Mouse (Mus musculus) heart, adult 18-20 months (tissue): ENCODE measurements around the gene Tln2. TPM values are rescaled to one million over a fixed set of nuclear protein-coding genes. Genes with fewer than 3 reads are reported as not detected.

Experiments used
- DNase-seq, 2 experiments: peaks; one replicate each; pipeline ENCODE4 v3.0.0; 2021 to 2022; ENCODE audit warnings: mixed read lengths in 1 of 2
- total RNA-seq, 2 experiments: library from RNA; stranded (reverse); gene quantifications; 2 replicates each; pipeline ENCODE4 v1.2.3; 2021

Tln2 gene
- total RNA-seq, 2 experiments from 2014 or later = 73.7 to 80.4 TPM

DNA sequence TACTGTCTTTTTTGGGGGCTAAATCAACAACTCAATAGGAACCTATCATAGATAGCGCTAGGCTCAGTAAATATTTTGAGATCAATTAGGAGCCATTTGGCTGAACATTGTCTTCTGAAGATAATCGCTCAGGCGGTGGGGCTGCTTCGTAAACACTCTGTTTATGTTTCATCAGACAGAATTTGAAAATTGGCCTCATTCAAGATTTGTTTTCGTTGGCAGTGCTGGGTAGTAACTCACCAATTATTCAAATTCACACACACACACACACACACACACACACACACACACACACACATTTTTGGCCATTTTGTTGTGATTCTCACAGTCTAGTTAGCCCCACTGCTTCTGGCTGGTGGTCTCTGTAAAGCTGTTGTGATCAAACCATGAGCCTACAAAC lies 12.9 kb downstream of the Tln2 start:
- DNase-seq = no peak

DNA sequence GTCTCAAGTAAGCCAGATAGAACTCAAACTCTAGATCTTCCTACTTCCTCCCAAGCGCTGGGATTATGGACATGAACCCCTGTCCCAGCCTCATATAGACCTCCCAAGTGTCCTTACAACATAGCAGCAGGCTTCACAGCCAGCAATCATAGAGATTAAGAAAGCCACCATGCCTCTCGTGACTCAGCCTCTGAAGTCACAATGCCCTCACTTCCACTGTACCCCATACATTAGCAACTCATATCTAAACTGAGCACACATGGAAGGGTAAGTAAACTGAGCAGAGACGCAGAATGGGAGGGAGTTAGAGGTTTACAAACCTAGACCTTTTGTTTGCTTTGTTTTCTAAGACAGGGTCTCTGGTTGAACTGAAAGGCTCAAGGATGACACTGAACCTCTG lies 13.7 kb downstream of the Tln2 start:
- no peak for DNase-seq

DNA sequence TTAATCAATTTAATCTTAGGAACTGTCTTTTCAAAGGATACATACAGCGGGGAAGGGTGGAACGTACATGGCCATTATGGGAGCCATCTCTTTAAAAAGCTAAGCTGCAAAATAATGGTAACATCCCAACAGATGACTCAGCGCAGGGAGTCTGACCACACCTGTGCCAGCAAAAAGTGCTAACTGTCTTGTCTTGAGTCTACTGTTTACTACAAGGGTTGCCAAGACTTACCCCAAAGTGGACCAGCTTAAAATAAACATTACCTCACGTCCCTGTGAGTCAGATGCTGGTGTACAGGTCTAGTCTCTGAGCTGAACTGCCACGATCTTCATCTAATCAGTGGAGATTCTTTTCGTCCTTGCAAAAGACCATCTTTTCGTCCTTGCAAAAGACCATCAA lies 14.7 kb downstream of the Tln2 start:
- DNase-seq = peak; percentile 42 to 50

DNA sequence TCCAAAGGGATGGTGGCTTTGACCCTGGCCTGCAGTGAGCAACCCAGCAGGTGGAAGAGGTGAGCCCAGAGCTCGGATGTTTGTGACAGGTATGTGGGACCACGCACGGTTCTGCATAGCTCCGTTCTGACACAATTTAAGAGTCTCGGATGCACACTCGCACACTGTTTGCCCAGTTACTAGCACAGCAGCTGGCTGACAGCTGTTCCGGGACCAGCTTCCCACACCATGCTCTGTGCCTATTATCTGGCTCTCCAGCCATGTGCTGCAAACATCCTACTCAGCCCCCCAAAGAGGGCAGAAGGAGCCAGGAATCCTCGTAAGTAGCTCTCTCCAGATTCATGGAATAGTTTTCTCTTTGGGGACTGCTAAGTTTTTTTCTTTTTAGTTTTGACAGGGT lies 17.6 kb downstream of the Tln2 start:
- DNase-seq = no peak

DNA sequence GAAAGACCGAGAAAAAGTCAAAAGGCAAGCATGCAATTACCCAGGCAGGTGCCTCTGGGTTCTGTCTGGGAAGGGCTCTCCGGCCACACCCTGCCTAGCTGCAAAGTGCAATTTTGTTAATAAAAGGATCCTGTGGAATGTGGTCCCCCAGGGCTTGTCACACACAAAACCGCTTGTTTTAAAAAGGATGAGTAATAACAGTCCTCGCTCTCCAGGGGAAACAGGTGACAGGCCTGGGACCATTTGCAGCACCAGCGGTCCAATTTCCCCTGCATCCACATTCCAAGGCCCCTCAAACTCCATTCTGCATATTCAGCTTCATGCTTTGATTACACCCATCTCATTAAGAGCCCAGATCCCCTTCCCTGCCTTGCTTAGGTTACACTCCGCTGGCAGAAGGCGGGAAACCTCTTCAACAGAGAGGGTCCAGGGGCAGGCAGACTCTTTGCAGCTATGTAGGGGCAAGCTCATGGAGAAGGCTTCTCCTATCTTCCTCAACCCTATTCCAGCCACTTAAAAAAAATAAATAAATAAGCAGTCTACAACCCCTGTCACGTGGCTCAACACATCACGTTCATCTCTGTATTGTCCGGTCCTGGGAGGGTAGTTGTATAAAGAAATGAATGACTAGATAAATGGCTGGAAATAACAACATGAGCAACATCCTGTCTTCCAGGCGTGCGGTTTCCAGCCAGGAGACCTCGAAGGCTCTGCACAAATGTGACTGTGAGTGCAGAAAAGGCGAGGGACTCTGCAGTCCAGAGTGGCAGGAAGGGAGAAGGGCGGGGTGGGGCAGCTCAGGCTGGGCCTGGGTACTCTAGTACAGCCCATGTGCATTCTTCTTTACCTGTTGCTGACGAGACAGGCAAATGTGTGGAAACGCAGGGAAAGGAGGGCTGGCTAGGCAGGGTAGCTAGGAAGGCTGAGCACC lies 19.5 kb downstream of the Tln2 start:
- DNase-seq = no peak

DNA sequence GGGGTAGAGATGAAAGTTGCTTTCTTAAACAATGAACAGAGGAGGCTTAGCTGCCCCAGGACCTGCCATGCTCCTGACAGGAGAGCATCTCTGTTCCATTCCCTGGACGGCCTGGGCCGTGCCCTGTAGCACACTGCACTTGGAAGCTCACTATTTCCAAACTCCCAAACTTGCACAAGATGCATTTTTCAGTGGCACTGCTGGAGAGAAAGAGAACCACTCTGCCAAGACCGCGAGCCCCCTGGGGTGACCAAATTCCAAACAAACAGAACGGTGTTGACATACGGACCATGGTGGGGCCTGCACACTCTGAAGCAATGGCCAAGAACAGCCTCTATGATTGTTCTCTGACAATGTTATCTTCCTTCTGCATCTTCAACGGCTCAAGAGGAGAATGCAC lies 25.1 kb downstream of the Tln2 start:
- no peak for DNase-seq

DNA sequence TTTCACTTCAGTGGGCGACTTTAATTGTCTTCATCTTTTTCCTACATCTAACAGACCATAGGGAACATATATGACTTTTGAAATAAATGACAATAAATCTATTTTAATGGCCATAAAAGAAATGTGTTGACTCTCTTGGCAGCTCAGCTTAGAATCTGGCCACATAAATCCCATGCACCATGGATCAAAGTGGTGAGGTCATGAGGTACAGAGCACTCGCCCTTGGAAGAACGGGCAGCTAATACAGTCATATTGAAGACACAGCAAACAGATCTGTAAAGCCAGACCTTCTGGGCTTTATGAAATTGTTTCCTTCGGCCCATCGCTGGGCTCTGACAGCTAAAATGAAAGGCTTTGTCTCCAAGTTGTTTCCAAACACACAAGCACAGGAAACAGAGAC lies 26.2 kb downstream of the Tln2 start:
- DNase-seq = no peak

DNA sequence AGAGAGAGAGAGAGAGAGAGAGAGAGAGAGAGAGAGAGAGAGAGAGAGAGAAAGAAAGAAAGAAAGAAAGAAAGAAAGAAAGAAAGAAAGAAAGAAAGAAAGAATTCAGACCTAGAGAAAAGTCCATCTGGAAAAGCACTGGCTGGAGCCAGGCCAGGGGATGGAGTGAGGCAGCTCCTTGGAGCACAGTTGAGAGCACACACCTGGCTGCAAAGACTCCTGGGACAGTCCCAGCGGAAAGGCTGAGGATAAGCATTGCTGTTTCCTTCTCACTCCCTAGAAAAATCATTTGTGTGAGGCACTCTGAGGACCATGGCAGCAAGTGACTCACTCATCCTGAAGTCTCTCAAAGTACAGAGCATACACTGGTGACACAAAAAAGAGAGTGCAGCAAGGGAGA lies 26.9 kb downstream of the Tln2 start:
- DNase-seq = no peak

DNA sequence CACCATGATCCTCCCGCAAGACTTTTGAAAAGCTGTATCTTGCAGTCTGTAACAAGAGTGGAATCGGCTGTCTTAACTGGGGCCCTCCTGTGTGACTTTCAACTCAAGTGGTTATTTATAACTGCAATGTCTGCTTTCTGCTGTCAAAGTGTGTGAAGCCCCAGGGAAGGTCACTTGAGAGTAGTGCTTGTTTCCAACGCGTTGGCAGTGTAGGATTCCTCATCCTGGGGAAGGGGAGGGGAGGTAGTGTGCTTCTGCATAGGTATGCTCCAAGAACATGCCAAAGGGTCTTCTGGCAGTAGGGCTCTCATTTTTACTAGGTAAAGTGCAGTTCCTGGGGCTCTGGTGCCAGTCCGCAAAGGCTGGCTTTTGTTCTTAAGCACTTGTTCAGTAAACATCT lies 29.9 kb downstream of the Tln2 start:
- peak; percentile 37 to 41 for DNase-seq

DNA sequence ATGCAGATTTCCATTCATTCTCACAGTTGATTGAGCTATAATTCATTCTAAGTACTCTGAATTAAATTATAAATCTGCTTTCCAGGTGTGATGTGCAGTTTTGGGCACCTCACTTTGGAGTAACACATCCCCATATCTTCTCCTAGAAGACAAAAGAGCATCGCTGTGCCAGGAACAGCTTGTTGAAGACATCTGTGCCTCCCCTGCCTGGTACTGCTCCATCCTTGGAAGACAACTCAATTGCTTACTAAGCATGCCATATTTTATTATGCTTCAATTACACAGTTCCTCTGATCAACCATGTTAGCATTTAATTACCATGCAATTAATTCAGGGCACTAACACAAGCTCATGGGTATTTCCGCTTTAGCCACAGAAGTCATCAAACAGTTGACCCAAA lies 31.8 kb downstream of the Tln2 start:
- DNase-seq = no peak

DNA sequence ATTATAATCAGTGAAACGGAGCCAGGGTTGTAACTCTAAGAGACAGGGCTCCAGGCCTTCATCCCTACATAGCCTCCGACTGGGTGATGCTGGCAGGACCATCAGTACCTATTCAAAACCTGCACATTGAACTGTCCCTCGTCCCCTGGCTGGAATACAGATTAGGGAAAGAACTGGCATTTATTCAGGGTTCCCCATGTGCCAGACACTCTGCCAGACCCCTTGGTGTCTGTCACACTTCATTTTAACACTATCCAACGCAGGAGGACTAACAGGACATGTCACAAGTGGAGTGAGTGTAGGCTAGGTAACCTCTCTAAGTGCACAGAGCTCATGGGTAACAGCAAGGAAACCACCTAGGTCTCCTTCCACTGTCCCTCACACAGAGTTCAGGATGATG lies 37.8 kb downstream of the Tln2 start:
- peak; percentile 31 to 54 for DNase-seq

DNA sequence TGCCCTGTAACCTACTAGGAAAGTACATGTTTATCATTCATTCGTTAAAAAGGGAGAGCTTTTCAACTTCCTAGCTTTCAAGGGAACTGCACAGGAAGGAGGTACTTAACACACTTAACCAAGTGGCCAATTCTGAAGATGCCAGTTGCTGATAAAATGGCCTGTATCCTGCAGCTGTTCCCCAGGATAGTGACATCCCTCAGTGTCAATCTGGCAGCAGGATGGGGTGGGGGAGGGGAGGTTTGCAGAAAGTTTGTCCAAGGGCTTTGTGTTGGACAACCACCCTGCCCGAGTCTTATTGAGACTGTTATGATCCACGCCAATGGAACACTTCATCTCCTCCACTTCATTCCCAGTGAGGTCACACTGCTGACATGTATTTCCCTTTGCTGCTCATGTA lies 50.0 kb downstream of the Tln2 start:
- no peak for DNase-seq

DNA sequence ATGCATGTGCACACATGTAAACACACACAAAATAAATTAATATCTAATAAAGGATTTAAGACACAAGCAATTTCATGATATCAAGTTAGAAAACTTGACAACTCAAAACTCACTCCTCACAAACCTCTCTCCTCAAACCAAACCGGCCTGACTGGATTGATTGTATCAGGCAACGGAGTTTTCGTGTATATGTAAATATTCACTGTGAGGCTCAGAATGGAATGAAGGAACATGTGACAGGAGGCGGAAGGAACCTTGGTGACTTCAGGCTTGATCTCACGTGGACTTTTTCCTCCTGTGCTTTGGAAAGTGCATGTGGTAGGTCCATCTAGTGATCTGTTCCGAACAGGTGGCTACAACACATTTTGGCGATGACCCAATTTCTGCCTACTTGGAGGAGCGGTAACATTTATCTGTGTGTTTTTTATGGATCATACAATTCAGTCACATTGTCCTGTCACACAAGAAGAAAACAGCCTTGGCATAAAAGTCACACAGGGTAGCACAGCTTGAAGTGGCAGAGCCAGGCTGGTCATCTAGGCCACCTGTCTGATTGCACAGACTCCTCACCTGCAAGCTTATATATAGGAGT lies 54.7 kb downstream of the Tln2 start:
- DNase-seq = no peak

DNA sequence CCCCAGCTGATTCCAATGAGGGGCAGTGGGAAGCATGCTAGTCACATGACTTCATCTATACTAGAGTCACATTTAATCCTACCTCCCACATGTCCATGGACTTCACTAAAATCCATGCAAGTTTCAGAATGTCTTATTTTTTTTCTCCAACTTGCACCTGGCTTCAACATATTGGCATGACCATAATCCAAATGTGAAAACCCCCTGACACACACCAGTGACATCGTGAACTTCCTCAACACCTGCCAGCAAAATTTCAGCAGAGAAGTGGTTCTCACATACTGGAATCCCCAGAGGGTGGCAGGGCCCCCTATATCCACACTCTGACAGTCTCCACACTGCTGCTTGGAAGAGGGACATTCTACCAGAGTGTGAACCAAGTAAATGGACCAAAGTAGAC lies 57.7 kb downstream of the Tln2 start:
- no peak for DNase-seq

DNA sequence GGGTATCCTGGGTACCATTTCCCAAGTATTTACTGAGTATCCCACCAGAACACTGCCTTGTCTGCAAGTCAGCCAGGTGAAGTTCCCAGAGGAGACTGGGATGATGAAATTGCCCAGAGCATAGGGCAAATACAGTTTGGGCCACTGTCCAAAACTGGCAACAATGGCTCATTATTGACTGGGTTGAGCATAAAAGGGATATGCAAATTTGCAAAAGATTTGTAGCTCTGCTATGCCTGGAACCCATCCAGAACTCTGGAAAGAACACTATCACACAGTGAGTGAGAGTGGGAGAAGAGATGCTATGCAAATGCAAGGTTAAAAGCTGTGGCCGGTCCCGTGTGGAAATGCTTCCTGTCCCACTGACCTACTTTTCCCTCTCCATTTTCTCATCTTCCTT lies 63.1 kb downstream of the Tln2 start:
- no peak for DNase-seq

DNA sequence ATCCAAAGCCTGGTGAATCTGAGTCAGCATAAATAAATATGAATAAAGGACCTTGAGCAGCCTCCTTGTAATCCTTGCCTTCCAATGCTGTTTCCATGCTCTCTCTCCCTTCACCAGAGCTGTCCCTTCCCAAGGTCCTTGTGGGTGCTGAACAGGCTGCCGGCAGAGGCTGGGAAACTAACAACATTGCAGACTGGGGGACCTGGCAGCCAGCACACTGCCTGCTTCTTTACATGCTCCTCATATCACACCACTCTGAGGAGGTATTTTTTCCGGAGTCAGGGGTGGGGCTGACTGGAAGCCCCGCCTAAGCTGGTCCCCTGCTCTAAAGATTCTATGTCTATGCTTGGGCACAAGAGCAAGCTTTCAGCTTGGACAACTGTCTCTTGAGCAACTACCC lies 64.2 kb downstream of the Tln2 start:
- no peak for DNase-seq

DNA sequence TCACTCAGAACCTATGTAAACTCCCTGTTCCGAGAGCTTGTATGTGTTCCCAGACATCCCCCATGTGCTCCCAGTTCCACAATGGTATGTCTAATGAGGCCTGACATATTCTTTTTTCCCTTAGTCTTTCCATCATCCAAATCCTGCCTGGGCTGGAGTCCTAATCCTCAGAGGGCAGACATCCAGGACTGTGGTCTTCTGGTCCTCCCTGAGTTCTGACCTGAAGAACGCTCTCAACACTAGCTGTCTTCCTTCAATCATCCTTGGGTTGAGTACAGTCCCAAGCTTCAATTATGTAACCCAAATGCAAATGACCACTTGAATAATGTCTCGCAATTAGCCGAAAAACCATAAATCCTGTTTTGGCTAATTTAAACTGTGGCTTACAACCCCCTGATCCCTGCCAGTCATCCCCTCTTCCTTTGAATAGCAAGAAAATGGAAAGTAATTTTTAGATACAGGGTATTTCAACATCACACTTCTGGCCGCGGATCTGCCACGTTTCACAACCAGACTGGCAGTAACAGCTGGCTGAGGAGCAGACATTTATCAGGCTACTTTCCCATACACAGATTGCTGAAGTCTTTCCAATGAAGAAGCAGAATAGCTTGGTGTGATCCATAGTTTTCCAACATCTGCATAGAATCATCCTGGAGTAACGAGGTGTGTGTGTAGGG lies 65.5 kb downstream of the Tln2 start:
- DNase-seq = peak; percentile 62 to 68

DNA sequence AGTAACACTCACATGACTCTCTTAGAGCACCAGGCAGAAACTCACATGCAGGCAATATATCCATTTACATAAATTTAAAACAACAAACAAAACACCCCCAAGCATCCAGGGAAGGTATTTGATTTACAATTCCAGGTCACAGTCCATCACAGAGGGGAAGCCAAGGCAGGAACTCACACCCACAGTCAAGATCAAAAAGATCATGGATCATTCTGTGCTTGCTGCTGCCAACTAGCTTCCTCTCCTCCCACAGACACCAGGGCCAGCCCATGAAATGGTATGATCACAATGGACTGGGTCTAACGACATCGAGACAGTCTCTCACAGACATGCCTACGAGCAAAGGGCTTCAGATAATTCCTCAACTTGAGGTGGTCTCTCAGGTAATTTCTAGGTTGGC lies 70.1 kb downstream of the Tln2 start:
- peak in 1 of 2 experiments; percentile 19 for DNase-seq

DNA sequence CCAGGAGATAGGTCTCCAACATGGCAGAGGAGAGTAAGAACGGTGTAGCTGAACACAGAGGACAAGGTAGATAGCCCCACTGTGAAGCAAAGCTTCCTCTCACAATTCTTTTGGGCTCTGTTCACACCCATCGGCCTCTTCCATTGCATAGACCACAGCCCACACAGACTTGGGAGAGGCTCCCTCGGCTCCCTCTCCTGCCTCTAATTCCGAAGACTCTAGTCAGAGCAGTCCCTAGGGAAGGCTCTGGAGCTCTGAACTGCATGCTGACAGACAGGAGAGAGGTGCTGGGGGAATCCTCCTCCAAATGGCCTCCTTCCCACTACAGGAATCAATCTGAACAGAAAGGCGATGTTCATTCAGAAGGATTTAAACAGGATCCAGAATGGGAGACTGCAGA lies 72.9 kb downstream of the Tln2 start:
- DNase-seq = no peak

DNA sequence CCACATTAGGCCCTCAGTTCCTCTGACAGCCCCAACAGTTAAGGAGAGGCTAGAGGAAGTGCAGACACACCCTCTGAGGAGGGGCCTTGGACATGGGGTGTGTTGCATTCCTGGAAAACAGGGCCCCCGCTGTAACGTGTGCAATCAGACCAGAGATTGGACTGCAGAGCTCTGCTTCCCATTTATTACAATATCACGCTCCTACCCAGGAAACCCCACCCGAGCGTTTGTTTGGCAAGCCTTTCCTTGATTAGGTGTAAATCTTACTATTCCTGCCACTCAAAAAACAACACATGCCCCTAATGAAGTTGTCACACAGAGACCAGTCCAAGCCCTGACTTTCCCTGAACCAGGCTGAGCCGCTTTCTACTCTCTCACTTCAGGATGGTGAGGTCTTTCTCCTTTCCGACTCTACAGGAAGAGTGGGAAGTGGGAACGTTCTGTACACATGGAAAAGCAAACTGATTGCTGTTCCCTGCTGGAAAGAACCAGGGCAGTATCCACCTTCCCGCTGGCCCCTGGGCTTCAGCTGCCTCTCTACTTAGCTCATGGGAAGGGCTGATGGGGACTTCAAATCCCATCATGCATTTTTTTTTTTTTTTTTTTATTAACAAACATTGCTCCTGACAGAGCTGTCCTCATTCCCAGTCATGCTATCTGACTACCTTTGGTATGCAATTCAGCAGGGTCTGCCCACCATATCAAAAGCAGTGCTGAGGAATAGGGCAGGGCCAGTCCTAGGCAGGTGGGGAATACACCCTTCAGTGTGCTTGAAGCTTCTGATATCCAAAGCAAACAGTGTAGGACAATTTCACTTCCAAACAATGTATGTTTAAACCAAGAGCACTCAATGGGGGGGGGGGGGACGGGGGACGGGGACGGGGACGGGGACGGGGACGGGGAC lies 74.1 kb downstream of the Tln2 start:
- peak; percentile 64 to 84 for DNase-seq

DNA sequence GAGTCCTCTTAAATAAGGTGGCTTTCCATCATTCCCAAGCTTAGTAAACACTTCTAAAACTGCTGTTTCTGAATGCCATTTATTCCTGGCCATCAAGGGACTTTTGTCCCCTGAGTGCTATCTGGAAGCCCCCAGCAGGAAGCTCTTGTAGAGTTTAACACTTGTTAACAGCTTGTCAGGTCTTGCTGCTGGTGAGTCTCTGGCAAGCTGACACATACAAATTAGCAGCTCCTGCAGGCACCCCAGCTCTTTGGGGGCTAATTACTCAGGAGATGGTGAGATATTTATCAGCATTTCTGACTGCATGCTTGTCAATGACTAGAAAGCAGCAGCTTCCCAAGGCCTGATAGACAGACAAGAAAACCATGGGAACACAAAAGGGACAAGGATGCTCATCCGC lies 77.2 kb downstream of the Tln2 start:
- DNase-seq = no peak

DNA sequence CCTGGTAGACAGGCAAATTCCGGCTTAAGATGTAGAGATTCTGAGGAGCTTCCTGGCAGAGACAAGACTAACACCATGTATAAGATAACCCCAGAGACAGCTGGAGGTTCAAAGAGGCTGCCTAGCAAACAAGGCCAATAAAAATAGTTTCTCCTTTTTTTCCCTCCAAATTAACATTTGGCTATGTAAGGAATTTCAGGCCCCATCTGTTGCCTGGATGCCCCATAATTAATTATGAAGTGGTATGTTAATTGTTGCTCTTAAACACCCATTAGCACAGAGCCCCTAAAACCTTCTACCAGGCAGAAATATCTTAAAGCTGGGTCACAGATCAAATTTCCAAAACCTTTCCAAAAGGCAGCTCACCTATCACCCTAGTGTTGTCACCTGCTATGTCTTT lies 77.7 kb downstream of the Tln2 start:
- no peak for DNase-seq
